Mouse (Mus musculus) cerebellum, postnatal 14 days (tissue): ENCODE measurements around the gene Galnt5.
A peak's percentile ranks its signal among the peaks of the same experiment; 100 is the strongest.

Experiments used
- DNase-seq, 2 experiments: peaks; one replicate each; pipeline ENCODE4 v3.0.0; 2021; ENCODE audit warnings: mixed read lengths in 2 of 2

The Galnt5 gene

DNA sequence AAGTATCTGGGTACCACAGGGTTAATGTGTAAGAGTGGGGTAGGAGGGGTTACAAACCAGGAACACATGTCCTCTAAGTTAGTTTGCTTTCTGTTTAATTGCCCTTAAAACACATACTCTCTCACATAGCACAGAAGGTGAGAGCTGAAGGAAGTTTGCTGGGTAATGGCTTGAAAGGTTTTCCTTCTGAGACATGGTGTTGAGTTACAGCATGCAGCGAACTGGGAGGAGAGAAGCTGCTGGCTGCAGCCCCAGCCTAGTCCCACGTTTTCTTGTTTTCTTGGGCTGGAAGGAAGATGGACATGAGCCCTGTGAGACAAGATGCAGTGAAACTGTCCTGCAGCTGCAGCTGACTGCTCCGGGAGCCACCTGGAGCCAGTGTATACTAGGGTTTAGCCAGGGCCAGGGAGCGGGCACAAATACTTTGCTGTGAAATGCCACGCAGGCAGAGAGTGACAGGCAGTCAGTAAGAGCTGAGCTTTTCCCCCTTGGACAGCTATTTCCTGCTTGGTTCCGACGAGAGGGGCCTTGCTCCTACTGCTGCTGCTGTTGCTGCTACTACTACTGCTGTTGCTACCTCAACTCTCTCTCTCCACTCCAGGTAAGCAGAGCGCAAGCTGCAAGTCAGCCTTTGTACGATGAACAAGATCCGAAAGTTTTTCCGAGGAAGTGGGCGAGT is at the start of gene Galnt5:
Galnt5 (plus strand) TSS at position 133 of the 679 bp plus-strand sequence.
- no peak for DNase-seq

DNA sequence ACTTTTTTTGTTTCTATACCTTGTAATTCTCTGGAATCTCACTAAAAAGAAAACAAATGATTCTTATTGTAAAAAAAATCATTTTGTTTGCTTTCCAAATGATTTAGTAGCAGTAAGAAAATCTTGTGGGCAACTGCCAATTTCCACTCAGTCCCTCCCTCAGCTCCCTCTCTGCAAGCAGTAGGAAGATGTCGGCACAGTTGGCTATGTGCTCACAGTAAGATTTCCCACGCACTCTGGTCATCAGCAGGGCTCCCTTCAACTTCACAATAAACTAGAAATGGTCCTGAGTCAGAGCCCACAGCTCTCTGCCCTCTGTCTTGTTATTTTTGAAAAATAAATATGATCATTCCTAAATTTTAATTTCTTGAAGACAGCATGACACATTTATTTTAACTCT is 46.1 kb upstream of the Galnt5 start:
- peak; percentile 18 to 67 for DNase-seq

DNA sequence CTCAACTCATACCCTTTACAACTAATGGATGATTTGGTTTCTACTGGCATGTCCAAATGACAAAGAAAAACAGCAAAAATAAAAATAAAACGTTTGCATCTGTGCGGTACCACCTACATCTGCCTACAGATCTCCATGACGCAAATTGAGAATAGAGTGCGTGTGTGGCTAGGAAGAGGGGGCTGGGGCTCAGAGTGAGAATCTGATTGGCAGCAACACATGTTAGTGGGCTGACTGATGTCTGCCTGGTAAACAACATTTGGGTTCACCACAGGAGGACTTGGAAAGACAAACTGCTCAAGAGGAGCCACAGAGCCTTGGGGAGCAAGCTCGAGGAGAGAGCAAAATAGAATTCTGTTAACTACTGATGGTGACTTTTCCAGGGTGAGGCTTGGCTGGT is 36.9 kb upstream of the Galnt5 start:
- peak; percentile 51 to 79 for DNase-seq

DNA sequence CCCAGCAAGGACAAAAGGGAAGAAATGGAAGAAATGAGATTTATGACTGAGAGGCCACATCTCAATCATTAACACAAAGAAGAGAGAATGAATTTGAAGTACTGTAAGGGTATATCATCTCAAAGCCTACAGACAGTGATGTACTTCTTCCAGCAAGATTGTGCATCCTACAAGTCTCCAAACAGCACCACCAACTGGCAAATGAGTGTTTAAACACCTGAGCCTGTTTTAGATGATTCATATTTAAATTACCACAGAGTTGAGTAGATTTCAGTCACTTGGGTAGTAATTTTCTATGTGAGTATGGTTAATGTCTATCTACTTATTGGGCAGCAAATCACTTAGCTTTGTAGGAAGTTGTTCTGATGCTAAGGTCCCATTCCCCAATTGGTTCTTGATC is 15.4 kb upstream of the Galnt5 start:
- DNase-seq: no peak

DNA sequence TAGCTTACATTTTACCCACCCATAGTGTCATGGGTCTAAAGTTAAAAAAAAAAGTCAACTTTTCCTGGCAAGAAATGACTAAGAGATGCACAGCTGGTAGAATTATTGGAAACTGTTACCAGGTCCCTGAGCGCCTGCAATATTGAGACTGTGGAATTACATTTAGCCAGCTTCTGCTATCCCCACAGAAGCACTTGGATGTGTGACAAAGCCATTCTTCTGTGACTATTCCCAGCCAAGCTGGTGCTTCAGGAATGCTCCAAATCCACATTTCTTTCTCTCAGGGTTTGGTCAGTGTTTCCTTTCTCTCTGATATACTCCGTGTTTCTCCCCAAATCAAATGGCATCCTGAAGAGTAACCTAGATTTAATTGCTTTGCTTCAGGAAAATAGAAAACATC is 6.6 kb upstream of the Galnt5 start:
- DNase-seq: peak; percentile 14 to 45

DNA sequence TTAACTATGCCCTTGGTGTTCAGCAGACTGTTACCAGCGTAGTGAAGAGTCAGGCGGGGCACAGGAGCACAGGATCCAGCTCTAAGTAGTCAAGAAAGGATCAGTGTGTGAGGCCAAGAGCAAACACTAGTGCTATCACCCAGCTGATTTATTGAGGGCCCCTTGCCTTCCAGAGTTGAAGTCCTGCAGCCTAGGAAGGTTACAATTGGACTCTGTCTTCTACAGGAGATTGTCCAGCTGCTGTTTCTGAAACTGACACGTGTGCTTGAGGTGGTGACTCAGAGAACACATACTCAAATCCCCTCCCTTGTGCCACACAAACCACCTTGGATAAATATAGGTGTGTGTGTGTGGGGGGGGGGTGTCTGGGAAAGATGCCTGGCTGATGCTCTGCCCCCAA is 3.8 kb downstream of the Galnt5 start:
- no peak for DNase-seq

DNA sequence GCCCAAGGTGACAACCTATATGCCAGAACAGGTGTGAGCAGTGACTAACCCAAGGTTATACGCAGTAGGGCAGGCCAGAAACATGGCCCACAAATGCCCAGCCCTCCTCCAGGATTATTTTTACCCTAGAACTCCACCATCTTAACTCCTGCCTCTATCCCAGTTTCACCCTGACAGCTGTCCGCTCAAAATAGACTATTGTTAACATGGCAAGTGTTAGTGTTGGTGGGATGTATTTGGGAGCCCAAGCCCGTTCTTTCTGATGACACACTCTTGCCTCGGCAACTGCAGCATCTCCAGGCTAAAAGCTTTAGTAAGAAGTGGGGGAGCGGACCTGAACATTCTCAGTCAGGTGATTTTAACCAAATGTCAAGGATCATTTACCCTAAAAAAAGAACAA is 9.4 kb downstream of the Galnt5 start:
- no peak for DNase-seq

DNA sequence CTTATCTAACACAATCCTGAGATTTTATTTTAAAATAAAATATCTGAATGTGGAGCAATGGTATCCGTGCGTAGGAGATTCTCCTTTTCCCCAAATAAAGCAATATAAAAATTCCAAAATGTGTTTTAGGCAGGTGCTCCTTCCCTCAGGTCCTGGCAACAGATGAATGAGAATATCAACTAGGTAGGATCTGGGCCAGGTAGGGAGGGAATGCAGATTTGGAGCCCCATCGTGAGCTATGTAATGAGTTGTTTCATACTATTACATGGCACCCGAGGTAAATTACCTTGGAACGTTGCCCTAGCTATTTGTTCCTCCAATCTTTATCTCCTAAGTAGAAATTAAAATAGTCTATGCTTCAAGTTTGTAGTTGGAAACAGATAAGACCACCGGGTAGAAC is 25.9 kb downstream of the Galnt5 start:
- peak; percentile 38 to 62 for DNase-seq

DNA sequence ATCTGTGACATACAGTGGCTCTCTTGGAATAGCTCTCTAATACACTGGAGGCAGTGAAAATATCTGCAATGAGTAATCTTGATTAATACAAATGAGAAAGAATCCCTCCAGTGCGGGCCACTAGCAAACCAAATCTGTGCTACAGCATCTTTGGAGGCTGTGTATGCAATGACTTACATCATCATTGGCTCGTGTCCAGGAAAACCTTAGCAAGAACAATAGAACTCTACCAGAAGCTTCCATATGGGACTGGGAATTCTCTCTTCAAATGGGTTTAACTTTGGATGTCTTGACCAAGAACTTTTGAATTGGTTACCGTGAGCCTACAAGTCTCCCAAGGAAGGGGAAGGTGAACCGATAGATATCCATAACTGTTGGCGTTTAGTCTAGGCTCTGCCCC is 29.1 kb downstream of the Galnt5 start:
- no peak for DNase-seq

DNA sequence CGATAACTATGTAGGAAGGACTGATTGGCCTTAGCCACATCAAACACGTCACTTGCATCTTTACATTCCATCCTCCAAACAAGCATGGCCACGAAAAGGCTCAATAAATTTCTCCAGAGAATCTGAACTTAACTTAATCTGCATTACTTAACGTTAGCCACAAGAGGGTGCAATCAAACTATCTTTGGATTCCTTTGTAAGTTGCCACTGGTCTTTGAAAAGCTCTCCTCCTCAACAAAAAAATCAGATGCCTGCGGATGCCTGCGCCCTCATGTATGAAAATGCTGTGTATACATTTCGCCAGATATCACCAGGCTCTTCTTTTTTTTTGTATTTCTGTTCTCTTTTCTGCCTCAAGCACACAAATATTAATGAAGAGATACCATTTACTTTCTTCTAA is 31.7 kb downstream of the Galnt5 start:
- DNase-seq: peak; percentile 26 to 71

DNA sequence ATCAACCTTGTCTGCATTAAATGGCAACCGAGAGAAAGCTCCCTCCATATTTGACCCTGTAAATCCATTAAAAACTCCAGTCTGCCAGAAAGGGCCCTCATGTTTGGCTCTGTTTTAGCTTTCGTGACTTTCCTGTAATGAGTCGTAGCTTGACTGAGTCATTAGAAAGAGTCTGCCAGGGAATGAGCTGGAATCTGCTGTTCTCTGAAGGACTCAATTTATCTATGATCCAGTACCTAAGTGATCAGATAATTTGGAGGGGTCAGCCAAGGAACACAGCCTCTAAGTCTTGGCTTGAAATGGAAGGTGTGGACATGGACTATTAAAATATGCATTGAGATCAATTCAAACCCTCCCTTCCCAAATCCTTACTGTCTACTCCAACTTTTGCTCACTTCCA is 33.7 kb downstream of the Galnt5 start:
- DNase-seq: no peak

DNA sequence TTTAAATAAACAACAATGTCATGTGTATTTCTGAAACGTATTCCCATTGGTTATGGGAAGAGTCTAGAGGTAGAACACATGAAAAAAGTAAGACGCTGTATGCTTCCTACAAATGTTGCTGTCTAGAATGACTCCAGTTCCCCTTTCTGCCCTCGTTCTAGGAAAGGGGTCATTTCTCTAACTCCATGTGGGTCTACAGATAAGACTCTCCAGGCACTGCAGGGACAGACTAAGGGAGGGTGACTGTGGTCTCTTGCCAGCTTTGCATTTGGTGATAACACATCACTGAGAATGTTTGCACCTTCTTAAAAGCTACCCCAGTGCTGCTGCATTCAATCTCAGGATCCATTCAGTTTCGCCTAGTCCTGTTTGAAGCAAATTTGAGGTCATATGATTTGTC is 38.0 kb downstream of the Galnt5 start:
- no peak for DNase-seq

DNA sequence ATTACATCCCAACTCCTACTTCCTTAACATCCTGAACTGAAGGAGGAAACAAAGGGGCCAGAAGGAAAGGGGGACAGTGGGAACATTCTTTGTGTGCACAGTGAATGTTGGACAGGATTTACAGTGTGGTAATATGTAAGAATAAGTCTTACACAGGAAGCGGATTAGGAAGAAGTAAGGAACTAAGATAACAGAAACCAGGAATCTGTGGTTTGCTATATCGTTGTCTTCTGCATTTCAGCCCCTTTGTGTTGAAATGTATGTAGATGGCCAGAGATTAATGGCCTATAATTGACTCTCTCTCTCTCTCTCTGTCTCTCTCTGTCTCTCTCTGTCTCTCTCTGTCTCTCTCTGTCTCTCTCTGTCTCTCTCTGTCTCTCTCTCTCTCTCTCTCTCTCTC is 39.2 kb downstream of the Galnt5 start:
- DNase-seq: no peak

DNA sequence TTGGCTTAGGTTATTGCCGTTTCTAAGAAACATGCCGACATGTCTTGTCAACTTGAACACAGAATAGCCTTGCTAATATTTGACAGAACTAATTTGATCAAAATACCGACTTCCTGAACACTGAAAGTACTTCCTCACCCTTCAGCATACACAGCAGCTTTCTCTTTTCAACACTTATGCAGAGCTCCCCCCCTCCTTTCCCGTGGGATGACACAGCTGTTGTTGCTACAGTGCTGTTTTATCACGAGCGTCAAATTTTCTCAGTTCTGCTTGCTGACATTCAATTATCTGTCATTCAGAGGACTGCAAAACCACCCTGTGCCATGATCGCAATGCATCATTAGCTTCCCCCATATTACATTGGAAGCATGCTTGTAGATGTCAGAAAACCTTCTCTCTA is 44.2 kb downstream of the Galnt5 start:
- no peak for DNase-seq

DNA sequence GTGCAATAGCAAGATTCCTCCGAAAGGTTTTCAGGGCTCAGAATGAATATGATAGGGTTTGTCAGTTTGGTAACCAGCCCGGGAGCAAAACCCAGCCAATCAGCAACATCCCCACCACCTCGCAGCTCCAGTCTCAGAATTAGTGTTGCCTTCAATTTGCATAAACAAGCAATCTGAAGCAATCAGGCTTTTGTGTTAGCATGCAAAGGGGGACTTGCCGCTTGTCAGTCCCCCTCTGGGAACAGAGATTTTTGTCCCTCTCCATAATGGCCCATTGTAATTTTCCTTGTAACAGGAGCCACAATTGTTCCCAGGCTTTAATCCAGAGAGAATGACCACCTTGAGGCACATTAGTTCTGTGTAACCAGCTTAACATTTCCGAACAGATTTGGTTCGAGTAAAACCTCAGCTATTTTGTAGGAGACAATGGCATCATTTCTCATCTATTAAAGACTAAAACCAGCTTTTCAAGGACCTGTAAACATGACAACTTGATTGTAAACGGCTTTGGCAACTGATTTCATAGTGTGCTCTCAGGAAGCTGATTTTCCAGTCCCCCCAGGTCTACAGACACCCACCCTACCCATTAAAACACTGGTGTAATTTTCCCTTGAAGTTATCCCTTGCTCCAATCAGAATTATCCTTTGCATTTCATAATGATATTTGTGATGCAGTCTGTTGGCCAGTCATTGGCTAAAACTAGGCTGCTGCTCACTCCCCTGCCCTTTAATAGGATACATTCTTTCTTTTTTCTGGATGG is 55.3 kb downstream of the Galnt5 start, which contains the start of gene Ermn:
Ermn (minus strand) TSS at position 44 of the 761 bp plus-strand sequence.
- no peak for DNase-seq

DNA sequence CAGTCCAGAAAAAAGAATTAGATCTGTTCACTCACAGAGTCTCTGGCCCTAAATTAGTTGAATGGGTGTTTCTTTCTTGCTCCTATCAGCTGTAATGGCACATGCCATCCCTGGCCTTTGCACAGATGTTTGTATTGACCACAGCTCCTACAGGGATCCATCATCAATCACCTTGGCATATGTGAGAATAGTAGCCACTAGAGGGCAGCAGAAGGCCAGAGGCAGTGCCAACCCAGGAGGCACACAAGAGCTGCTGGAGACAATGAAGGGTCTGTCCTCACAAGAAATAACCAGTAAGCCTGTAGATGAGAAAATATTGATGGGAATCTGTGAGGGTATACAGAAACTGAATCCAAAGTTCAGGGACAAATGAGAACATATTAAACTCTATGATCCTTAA is 57.7 kb downstream of the Galnt5 start:
- DNase-seq: peak; percentile 79 to 81

DNA sequence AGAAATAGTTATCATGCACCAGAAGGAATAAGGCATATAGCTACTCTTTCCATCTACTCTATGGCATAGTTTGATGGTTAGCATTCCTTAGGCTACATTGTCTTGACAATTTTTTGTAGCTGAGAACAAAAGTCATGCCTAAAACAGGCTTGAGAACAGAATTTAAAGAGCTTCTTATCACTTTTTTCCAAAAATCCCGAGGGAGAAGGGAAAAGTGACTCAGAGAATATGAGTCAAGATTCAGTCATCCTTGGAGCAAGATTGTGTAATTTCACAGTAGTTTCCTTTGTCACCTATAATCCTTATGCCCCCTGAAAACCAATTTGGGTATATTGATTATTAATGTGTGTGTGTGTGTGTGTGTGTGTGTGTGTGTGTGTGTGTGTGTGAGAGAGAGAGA is 82.2 kb downstream of the Galnt5 start:
- no peak for DNase-seq

DNA sequence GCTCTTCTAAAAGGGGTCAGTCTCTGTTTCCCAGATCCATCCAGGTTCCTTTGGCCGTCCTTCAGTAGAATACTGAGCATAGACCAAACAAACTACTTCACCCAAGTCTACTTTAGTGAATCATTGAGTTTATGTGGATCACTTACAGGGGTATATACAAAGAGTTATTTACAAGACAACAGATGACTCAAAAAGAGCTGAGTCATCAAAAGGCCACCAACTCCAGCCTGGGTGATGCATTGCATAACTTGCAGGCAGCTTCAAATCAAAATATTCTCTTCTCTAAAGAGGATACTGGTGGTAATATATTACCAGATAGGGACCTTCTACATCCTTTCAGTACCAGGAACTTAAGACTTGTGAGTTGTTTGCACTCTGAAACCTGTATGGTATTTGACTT is 88.7 kb downstream of the Galnt5 start:
- DNase-seq: no peak

DNA sequence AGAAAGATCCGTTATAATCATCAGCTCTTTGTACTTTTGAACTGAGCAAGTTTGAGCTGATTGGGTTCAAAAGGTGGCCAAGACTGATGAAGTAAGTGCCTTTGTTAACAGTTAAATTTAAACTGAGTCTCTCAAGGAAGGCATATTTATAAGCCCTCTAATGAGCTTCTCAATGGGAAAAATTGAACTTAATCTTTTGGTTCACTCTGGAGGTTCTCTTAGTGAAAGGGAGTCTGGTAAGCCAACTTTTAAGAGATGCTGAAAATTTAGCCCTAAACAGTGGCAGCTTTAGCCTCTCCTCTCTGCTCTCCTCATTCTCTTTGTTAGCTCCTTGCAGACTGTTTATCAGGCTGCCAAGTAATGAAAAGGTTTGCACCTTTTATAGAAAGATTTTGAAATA is 97.1 kb downstream of the Galnt5 start:
- DNase-seq: no peak
